Mouse (Mus musculus): ENCODE measurements at regions not wholly inside any gene's neighbourhood (a gene's known extent, or its start where the extent isn't known, plus 50 kb on each side); places are given as distances from the start of the nearest gene placed in this dataset.

- TF ChIP-seq POLR2A (IDR thresholded peaks at IDR 0.05; ENCODE audit: control insufficient read depth in 1 of 2, insufficient read depth in 1 of 2, low read depth in 1 of 2, low read length in 2 of 2, poor library complexity in 1 of 2) = no peak
- TF ChIP-seq RAD21 (IDR thresholded peaks at IDR 0.05; ENCODE audit: low read depth, low read length) = no peak
- no peak for TF ChIP-seq KAT2A (conservative IDR thresholded peaks at IDR 0.05; ENCODE audit: low read depth, low read length)
- TF ChIP-seq POLR2AphosphoS5 (IDR thresholded peaks at IDR 0.05; ENCODE audit: borderline replicate concordance, low read depth, low read length) = no peak
- no peak for TF ChIP-seq EP300 (IDR thresholded peaks at IDR 0.05; ENCODE audit: low read depth in 1 of 2, low read length in 2 of 2)
- no peak for TF ChIP-seq CTCF (IDR thresholded peaks at IDR 0.05 in 2 of 3, conservative IDR thresholded peaks at IDR 0.05 in 1 of 3; ENCODE audit: control insufficient read depth in 1 of 3, insufficient read depth in 1 of 3, low read depth in 2 of 3, low read length in 3 of 3, poor library complexity in 1 of 3, severe bottlenecking in 1 of 3)
- no peak for TF ChIP-seq ZMIZ1 (IDR thresholded peaks at IDR 0.05; ENCODE audit: low read depth, low read length)
- TF ChIP-seq E2F4 (IDR thresholded peaks at IDR 0.05; ENCODE audit: borderline replicate concordance, low read depth, low read length) = no peak
- no peak for TF ChIP-seq NELFE (IDR thresholded peaks at IDR 0.05; ENCODE audit: low read depth, low read length)
- TF ChIP-seq TAL1 (IDR thresholded peaks at IDR 0.05; ENCODE audit: low read length) = no peak
Measured at GRCm38 (mm10) chr1:34982966-34983365, 133.2 kb downstream of the Plekhb2 start.
